Mouse (Mus musculus) liver, adult 2 months (tissue): ENCODE measurements around the gene Dxo. TPM values are rescaled to one million over a fixed set of nuclear protein-coding genes. Genes with fewer than 3 reads are reported as not detected.

Experiments used
- DNase-seq: peaks from one replicate; pipeline ENCODE4 v3.0.0-alpha.2; 2011; ENCODE audit warnings: low read depth, low spot score; ENCODE audit errors: extremely low read depth
- H3K27ac ChIP-seq: fragments of 200-500 bp; replicated peaks from 2 replicates; pipeline ENCODE4 v1.5.1; 2012; ENCODE audit warnings: low read depth, mild to moderate bottlenecking, control low read depth, inconsistent platforms, low read length; ENCODE audit not compliant: insufficient read depth
- H3K27me3 ChIP-seq: fragments of 200-500 bp; 2 replicates; pipeline ENCODE4 v1.6.1; 2012; ENCODE audit warnings: mild to moderate bottlenecking, moderate library complexity, low read length, inconsistent platforms; ENCODE audit not compliant: control insufficient read depth, insufficient read depth
- H3K36me3 ChIP-seq: fragments of 200-500 bp; 2 replicates; pipeline ENCODE4 v1.6.1; 2012; ENCODE audit warnings: low read length, inconsistent platforms; ENCODE audit not compliant: control insufficient read depth, insufficient read depth
- H3K4me1 ChIP-seq: fragments of 200-500 bp; 2 replicates; pipeline ENCODE4 v1.6.1; 2011; ENCODE audit warnings: low read length; ENCODE audit not compliant: control insufficient read depth, insufficient read depth
- H3K4me3 ChIP-seq: fragments of 200-500 bp; 2 replicates; pipeline ENCODE4 v1.5.1; 2011; ENCODE audit warnings: low read depth, mild to moderate bottlenecking, control low read depth, low read length, moderate library complexity; ENCODE audit not compliant: insufficient read depth
- H3K79me2 ChIP-seq: fragments of 200-500 bp; 2 replicates; pipeline ENCODE4 v1.6.1; 2012; ENCODE audit warnings: inconsistent platforms, mild to moderate bottlenecking, low read length, moderate library complexity; ENCODE audit not compliant: control insufficient read depth, insufficient read depth
- H3K9ac ChIP-seq: fragments of 200-500 bp; 2 replicates; pipeline ENCODE4 v1.6.1; 2012; ENCODE audit warnings: low read depth, mild to moderate bottlenecking, control low read depth, inconsistent platforms, low read length
- CTCF ChIP-seq: fragments of 200-500 bp; IDR thresholded peaks from 2 replicates; pipeline ENCODE4 v1.5.1; 2011; ENCODE audit warnings: low read depth, low read length, control low read depth
- POLR2A ChIP-seq: fragments of 200-500 bp; IDR thresholded peaks from 2 replicates; pipeline ENCODE4 v1.6.1; 2011; ENCODE audit warnings: low read length, control low read depth; ENCODE audit not compliant: insufficient read depth; ENCODE audit errors: extremely low read depth
- WGBS: fragments of 180-500 bp; shearing (Covaris S2); methylation state at CpG from one replicate; pipeline ENCODE4 v1.1.7; 2018; 5-methylcytosine and 5-hydroxymethylcytosine counted together
- polyA plus RNA-seq: library from polyadenylated mRNA; depleted of rRNA; stranded (reverse); fragments of >200 nt; gene quantifications from 2 replicates; pipeline ENCODE4 v1.2.3, GENCODE M21; 2012
- total RNA-seq: library from RNA; depleted of rRNA; stranded (reverse); fragments of >200 nt; gene quantifications from 2 replicates; pipeline ENCODE4 v1.2.3, GENCODE M21; 2014

The Dxo gene
- total and polyA plus RNA-seq, 2 experiments = 9.7 to 36.6 TPM

- H3K27me3 ChIP-seq = no peaks in the 10 kb centered on the region
- no peak overlapping the region for H3K4me3 ChIP-seq
- H3K27ac ChIP-seq = no peak overlapping the region
- 85% methylated on average over 6 of the region's 6 CpGs for WGBS
- H3K9ac ChIP-seq = no peak overlapping the region
- peaks cover 5% of the 10 kb centered on the region for H3K79me2 ChIP-seq
- peaks cover 10% of the 10 kb centered on the region for H3K36me3 ChIP-seq
- H3K4me1 ChIP-seq = peaks cover 11% of the 10 kb centered on the region
- DNase-seq = no peak
- no peak for TF ChIP-seq CTCF
- no peak for TF ChIP-seq POLR2A
Observed at GRCm38 (mm10) chr17:34840736-34841307, 4.0 kb downstream of the Dxo start.

GRCm38 (mm10) chr17:34844884-34845283 is 8.1 kb downstream of the Dxo start:
- no peak overlapping the region for H3K9ac ChIP-seq
- no peak for DNase-seq
- H3K4me1 ChIP-seq = peaks cover 4% of the 10 kb centered on the region; the same call in 1 of the 2 replicates
- H3K27me3 ChIP-seq = no peaks in the 10 kb centered on the region
- TF ChIP-seq CTCF = no peak
- TF ChIP-seq POLR2A = no peak
- H3K4me3 ChIP-seq = no peak overlapping the region
- WGBS = 95% methylated on average over 13 of the region's 13 CpGs
- no peak overlapping the region for H3K27ac ChIP-seq
- H3K36me3 ChIP-seq = peaks cover 18% of the 10 kb centered on the region
- no peaks in the 10 kb centered on the region; the same call in 1 of the 2 replicates for H3K79me2 ChIP-seq

GRCm38 (mm10) chr17:34847192-34847591 is 10.4 kb downstream of the Dxo start:
- 97% methylated on average over 6 of the region's 6 CpGs for WGBS
- DNase-seq = no peak
- no peaks in the 10 kb centered on the region for H3K27me3 ChIP-seq

GRCm38 (mm10) chr17:34847615-34848014 is 10.8 kb downstream of the Dxo start:
- WGBS = 98% methylated on average over 7 of the region's 7 CpGs
- Histone ChIP-seq H3K79me2 (no peaks in the 10 kb centered on the region; the same call in 1 of the 2 replicates), H3K27ac (no peak overlapping the region), H3K27me3 (no peaks in the 10 kb centered on the region), H3K36me3 (peaks cover 18% of the 10 kb centered on the region), H3K4me1 (peaks cover 15% of the 10 kb centered on the region; the same call in 1 of the 2 replicates), H3K9ac (no peak overlapping the region), H3K4me3 (no peak overlapping the region)
- no peak for DNase-seq
- TF ChIP-seq POLR2A (no peak), CTCF (no peak)

More at GRCm38 (mm10) chr17:34847192-34847591, 10.4 kb downstream of the Dxo start:
- TF ChIP-seq CTCF = no peak
- no peak for TF ChIP-seq POLR2A
- Histone ChIP-seq H3K4me3 (no peak overlapping the region), H3K79me2 (no peaks in the 10 kb centered on the region; the same call in 1 of the 2 replicates), H3K36me3 (peaks cover 18% of the 10 kb centered on the region), H3K9ac (no peak overlapping the region), H3K4me1 (peaks cover 13% of the 10 kb centered on the region; the same call in 1 of the 2 replicates), H3K27ac (no peak overlapping the region)

GRCm38 (mm10) chr17:34849722-34850516 is 13.1 kb downstream of the Dxo start, which contains the start of the genes Skiv2l and Nelfe:
TSS of gene Skiv2l (minus strand) at chr17:34850210.
TSS of gene Nelfe (plus strand) at chr17:34850391.
- H3K4me1 ChIP-seq = peaks cover 27% of the 10 kb centered on the region; the same call in 1 of the 2 replicates
- H3K36me3 ChIP-seq = peaks cover 10% of the 10 kb centered on the region
- no peaks in the 10 kb centered on the region; the same call in 1 of the 2 replicates for H3K79me2 ChIP-seq
- under 1% methylated on average over 65 of the region's 65 CpGs for WGBS
- DNase-seq = peak; percentile 82
- peak within 1 kb of the TSS; percentile 84 for H3K9ac ChIP-seq
- no peaks in the 10 kb centered on the region for H3K27me3 ChIP-seq
- H3K27ac ChIP-seq = peak within 1 kb of the TSS; percentile 77
- TF ChIP-seq POLR2A = 0 out of 2 replicates have a peak, but pooled peaks have one; percentile 33
- TF ChIP-seq CTCF = 0 out of 2 replicates have a peak, but pooled peaks have one; percentile 8
- H3K4me3 ChIP-seq = peak within 1 kb of the TSS; percentile 83
